ENCODE assay signal across 13 mouse cellular contexts in the genomic region with DNA sequence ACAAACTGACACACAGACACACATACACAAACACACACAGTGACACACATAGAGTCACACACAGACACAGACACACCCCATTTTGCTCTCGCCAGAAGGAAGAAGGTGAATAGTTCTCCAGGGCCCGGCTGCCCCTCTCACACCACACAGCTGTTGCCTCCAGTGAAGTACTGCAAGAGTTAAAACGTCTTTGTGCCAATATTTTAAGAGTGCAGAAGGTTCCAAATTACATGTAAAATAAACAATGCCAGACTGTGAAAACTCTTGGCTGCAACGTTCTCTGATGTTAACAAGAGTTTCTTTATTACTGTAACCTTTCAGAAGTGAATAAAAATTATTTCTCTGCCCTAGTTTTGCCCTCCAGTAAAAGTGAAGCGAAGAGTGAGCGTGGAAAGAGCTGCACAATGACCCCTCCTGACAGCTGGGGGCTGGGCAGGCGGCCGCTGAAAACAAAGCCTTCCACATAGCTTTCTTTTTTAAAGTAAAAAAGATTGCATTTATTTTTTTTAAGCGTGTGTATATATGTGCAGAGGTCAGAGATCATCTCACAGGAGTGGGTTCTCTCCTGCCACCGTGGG. TPM values are rescaled to one million over a fixed set of nuclear protein-coding genes. Genes with fewer than 3 reads are reported as not detected.
A peak's percentile ranks its signal among the peaks of the same experiment; 100 is the strongest.
DNase-seq lines count a peak whose midpoint lies in the region; ATAC-seq lines count a peak whose summit lies in the region.
"Had no signal": no experiment of that assay in that cellular context is flagged by ENCODE, and none has a peak within 500 bp of the region (broad histone marks: within the 10 kb centered on the region; RNA-seq: fewer than 3 reads in every experiment).

No protein-coding gene starts in this region.

- no peak for DNase-seq in limb, embryonic 10.5 days (ENCODE audit: low spot score)
- peak; percentile 50 for DNase-seq in adipocyte (ENCODE audit: low spot score)
- peak; percentile 68 for DNase-seq in embryonic facial prominence, embryonic 14.5 days (ENCODE audit: low spot score)
- DNase-seq in layer of hippocampus, postnatal 14 days (ENCODE audit: low spot score in 2 of 2) = no peak
- DNase-seq in frontal cortex, postnatal 10 days (ENCODE audit: low spot score in 2 of 2) = no peak
- DNase-seq: kidney, adult 9 months; liver, embryonic 13.5 days had no signal

- peaks cover 34% of the 10 kb centered on the region for H3K36me3 ChIP-seq in limb, embryonic 12.5 days
- peaks cover 61% of the 10 kb centered on the region for H3K36me3 ChIP-seq in limb, embryonic 10.5 days
- H3K36me3 ChIP-seq in embryonic facial prominence, embryonic 14.5 days (ENCODE audit: control insufficient read depth, insufficient read depth, low read length) = peaks cover 35% of the 10 kb centered on the region
- peaks cover 23% of the 10 kb centered on the region for H3K36me3 ChIP-seq in limb, embryonic 15.5 days

- WGBS in limb, embryonic 12.5 days = 48% methylated on average over 10 of the region's 10 CpGs
- 77% methylated on average over 10 of the region's 10 CpGs for WGBS in limb, embryonic 10.5 days
- 44% methylated on average over 10 of the region's 10 CpGs for WGBS in embryonic facial prominence, embryonic 14.5 days
- WGBS in limb, embryonic 15.5 days = 35% methylated on average over 10 of the region's 10 CpGs

- H3K27me3 ChIP-seq in limb, embryonic 12.5 days = no peaks in the 10 kb centered on the region
- H3K27me3 ChIP-seq in limb, embryonic 10.5 days (ENCODE audit: low read depth, poor library complexity, severe bottlenecking) = no peaks in the 10 kb centered on the region
- H3K27me3 ChIP-seq in embryonic facial prominence, embryonic 14.5 days (replicated peaks; ENCODE audit: control insufficient read depth, insufficient read depth, low read length) = no peaks in the 10 kb centered on the region
- no peaks in the 10 kb centered on the region for H3K27me3 ChIP-seq in limb, embryonic 15.5 days
- H3K27me3 ChIP-seq: heart, embryonic 13.5 days; liver, embryonic 13.5 days had no signal

- peak overlapping the region; percentile 21; the same call in 1 of the 2 replicates for H3K4me2 ChIP-seq in limb, embryonic 12.5 days
- H3K4me2 ChIP-seq in embryonic facial prominence, embryonic 14.5 days (ENCODE audit: low read depth, low read length) = no peak overlapping the region
- no peak overlapping the region for H3K4me2 ChIP-seq in limb, embryonic 15.5 days
- H3K4me2 ChIP-seq: heart, embryonic 13.5 days; liver, embryonic 13.5 days had no signal

- no peaks in the 10 kb centered on the region for H3K9me3 ChIP-seq in limb, embryonic 12.5 days
- H3K9me3 ChIP-seq in limb, embryonic 10.5 days (replicated peaks) = no peaks in the 10 kb centered on the region
- H3K9me3 ChIP-seq in embryonic facial prominence, embryonic 14.5 days (ENCODE audit: control insufficient read depth, low read length) = no peaks in the 10 kb centered on the region
- H3K9me3 ChIP-seq in limb, embryonic 15.5 days = no peaks in the 10 kb centered on the region
- H3K9me3 ChIP-seq: heart, embryonic 13.5 days; liver, embryonic 13.5 days had no signal

- no peak overlapping the region for H3K4me3 ChIP-seq in limb, embryonic 12.5 days (replicated peaks)
- no peak overlapping the region for H3K4me3 ChIP-seq in limb, embryonic 10.5 days
- no peak overlapping the region for H3K4me3 ChIP-seq in embryonic facial prominence, embryonic 14.5 days (ENCODE audit: low read depth, low read length)
- H3K4me3 ChIP-seq in limb, embryonic 15.5 days = no peak overlapping the region
- H3K4me3 ChIP-seq: heart, embryonic 13.5 days; liver, embryonic 13.5 days had no signal

- peak overlapping the region; percentile 87 for H3K27ac ChIP-seq in limb, embryonic 12.5 days
- no peak overlapping the region; the same call in 1 of the 2 replicates for H3K27ac ChIP-seq in limb, embryonic 10.5 days
- peak overlapping the region; percentile 40; the same call in 1 of the 2 replicates for H3K27ac ChIP-seq in embryonic facial prominence, embryonic 14.5 days (replicated peaks; ENCODE audit: low read depth, low read length)
- peak overlapping the region; percentile 59 for H3K27ac ChIP-seq in limb, embryonic 15.5 days
- H3K27ac ChIP-seq: heart, embryonic 13.5 days; liver, embryonic 13.5 days had no signal

- H3K9ac ChIP-seq in limb, embryonic 12.5 days (replicated peaks) = no peak overlapping the region
- H3K9ac ChIP-seq in embryonic facial prominence, embryonic 14.5 days (ENCODE audit: low read depth, low read length) = no peak overlapping the region
- no peak overlapping the region for H3K9ac ChIP-seq in limb, embryonic 15.5 days
- H3K9ac ChIP-seq: heart, embryonic 13.5 days; liver, embryonic 13.5 days had no signal

- ATAC-seq in limb, embryonic 12.5 days (ENCODE audit: insufficient number of reproducible peaks, insufficient read depth, low FRiP score, low TSS enrichment, low read depth) = peak; percentile 57; the same call in 1 of the 2 replicates
- ATAC-seq in embryonic facial prominence, embryonic 14.5 days (ENCODE audit: low read depth) = peak; percentile 53; the same call in 1 of the 2 replicates
- ATAC-seq in limb, embryonic 15.5 days (ENCODE audit: insufficient number of reproducible peaks, low FRiP score, low TSS enrichment, low read depth) = no peak; the same call in 1 of the 2 replicates

- peaks cover 41% of the 10 kb centered on the region for H3K4me1 ChIP-seq in limb, embryonic 12.5 days (replicated peaks)
- peaks cover 6% of the 10 kb centered on the region; the same call in 1 of the 2 replicates for H3K4me1 ChIP-seq in limb, embryonic 10.5 days
- peaks cover 2% of the 10 kb centered on the region; the same call in 1 of the 2 replicates for H3K4me1 ChIP-seq in embryonic facial prominence, embryonic 14.5 days (ENCODE audit: control insufficient read depth, insufficient read depth, low read length)
- peaks cover 22% of the 10 kb centered on the region for H3K4me1 ChIP-seq in limb, embryonic 15.5 days
- H3K4me1 ChIP-seq: liver, embryonic 13.5 days had no signal

RNA-seq across cellular contexts. Expression of gene Fam83c, which starts 38.4 kb away (rescaled TPM):
- polyA plus RNA-seq in limb, embryonic 12.5 days (2016; fragmentation: Nextera tagmentation; extraction: Ambion mirVana) = 0.28 and 0.31 TPM in 2 replicates
- 0.31 and 0.39 TPM in 2 replicates for polyA plus RNA-seq in limb, embryonic 10.5 days (2016; fragmentation: Nextera tagmentation; extraction: Ambion mirVana)
- polyA plus RNA-seq in embryonic facial prominence, embryonic 14.5 days (2014; fragmentation: Nextera tagmentation; extraction: Ambion mirVana) = 0.74 and 1.1 TPM in 2 replicates
- 2.4 and 2.5 TPM in 2 replicates for polyA plus RNA-seq in limb, embryonic 15.5 days (2015; fragmentation: Nextera tagmentation; extraction: Ambion mirVana)
- not detected for total RNA-seq in layer of hippocampus, postnatal 14 days (2021)
- total RNA-seq: adrenal gland, postnatal 4 days; gastrocnemius, adult 8-10 months; layer of hippocampus, postnatal 10 days had no signal

RNA-seq across cellular contexts. Expression of gene Eif6, which starts 46.3 kb away (rescaled TPM):
- polyA plus RNA-seq in limb, embryonic 12.5 days (2016; fragmentation: Nextera tagmentation; extraction: Ambion mirVana) = 180 and 186 TPM in 2 replicates
- 250 and 301 TPM in 2 replicates for polyA plus RNA-seq in limb, embryonic 10.5 days (2016; fragmentation: Nextera tagmentation; extraction: Ambion mirVana)
- 151 and 162 TPM in 2 replicates for polyA plus RNA-seq in embryonic facial prominence, embryonic 14.5 days (2014; fragmentation: Nextera tagmentation; extraction: Ambion mirVana)
- 200 and 226 TPM in 2 replicates for polyA plus RNA-seq in limb, embryonic 15.5 days (2015; fragmentation: Nextera tagmentation; extraction: Ambion mirVana)
- total RNA-seq in layer of hippocampus, postnatal 14 days (2021) = 10 to 100 TPM; 68.1 to 69.9 TPM

RNA-seq across cellular contexts. Expression of gene BC029722, which starts 53.8 kb away (rescaled TPM):
- polyA plus RNA-seq in limb, embryonic 12.5 days (2016; fragmentation: Nextera tagmentation; extraction: Ambion mirVana) = 13.0 and 13.5 TPM in 2 replicates
- 8.0 and 8.2 TPM in 2 replicates for polyA plus RNA-seq in limb, embryonic 10.5 days (2016; fragmentation: Nextera tagmentation; extraction: Ambion mirVana)
- polyA plus RNA-seq in embryonic facial prominence, embryonic 14.5 days (2014; fragmentation: Nextera tagmentation; extraction: Ambion mirVana) = 10.8 and 12.2 TPM in 2 replicates
- 21.5 and 21.7 TPM in 2 replicates for polyA plus RNA-seq in limb, embryonic 15.5 days (2015; fragmentation: Nextera tagmentation; extraction: Ambion mirVana)
- total RNA-seq in layer of hippocampus, postnatal 14 days (2021) = 10 to 100 TPM; 43.8 to 45.6 TPM

RNA-seq across cellular contexts. Expression of gene Uqcc1, which starts 57.1 kb away (rescaled TPM):
- 64.8 and 66.9 TPM in 2 replicates for polyA plus RNA-seq in limb, embryonic 12.5 days (2016; fragmentation: Nextera tagmentation; extraction: Ambion mirVana)
- polyA plus RNA-seq in limb, embryonic 10.5 days (2016; fragmentation: Nextera tagmentation; extraction: Ambion mirVana) = 78.6 and 83.1 TPM in 2 replicates
- polyA plus RNA-seq in embryonic facial prominence, embryonic 14.5 days (2014; fragmentation: Nextera tagmentation; extraction: Ambion mirVana) = 58.3 and 65.9 TPM in 2 replicates
- polyA plus RNA-seq in limb, embryonic 15.5 days (2015; fragmentation: Nextera tagmentation; extraction: Ambion mirVana) = 60.8 and 70.9 TPM in 2 replicates
- total RNA-seq in layer of hippocampus, postnatal 14 days (2021) = 10 to 100 TPM; 58.4 to 70.1 TPM

Comparison
In these comparisons a context has a peak if more than half of its experiments do, and no peak if none do; other contexts are left out.
1. DNase-seq: peak in adipocyte (single experiment) and embryonic facial prominence, embryonic 14.5 days (single experiment); none in limb, embryonic 10.5 days (single experiment), layer of hippocampus, postnatal 14 days (0 of 2) and frontal cortex, postnatal 10 days (0 of 2).